ENCODE assay signal across 9 mouse cellular contexts in the genomic region with DNA sequence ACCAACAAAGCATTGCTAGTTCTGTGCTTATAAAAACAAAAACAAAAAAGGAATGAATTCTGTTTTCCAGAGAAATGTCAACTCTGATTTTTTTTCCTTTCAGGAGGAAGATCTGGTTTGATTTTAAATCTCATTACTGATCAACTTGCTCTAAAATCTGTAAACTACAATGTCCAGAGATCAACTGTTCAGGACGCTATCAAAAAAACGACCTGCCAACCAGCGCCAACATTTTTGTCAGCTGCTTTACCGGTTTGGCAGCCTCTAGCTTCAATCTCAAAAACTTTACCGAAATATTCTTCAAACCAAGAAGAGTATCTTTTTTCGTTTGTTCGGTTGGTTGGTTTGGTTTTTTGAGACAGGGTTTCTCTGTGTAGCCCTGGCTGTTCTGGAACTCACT. TPM values are rescaled to one million over a fixed set of nuclear protein-coding genes. Genes with fewer than 3 reads are reported as not detected.
DNase-seq lines count a peak whose midpoint lies in the region; ATAC-seq and TF ChIP-seq lines count a peak whose summit lies in the region.
"Had no signal": no experiment of that assay in that cellular context is flagged by ENCODE, and none has a peak within 500 bp of the region (broad histone marks: within the 10 kb centered on the region; RNA-seq: fewer than 3 reads in every experiment).

No protein-coding gene starts in this region.

- intact Hi-C loops in left cerebral cortex, postnatal 14 days (cut with DNase I) = no loop called here

- no peak for DNase-seq in heart, adult 18-20 months
- DNase-seq in CH12.LX (ENCODE audit: extremely low read depth) = no peak
- DNase-seq in liver, embryonic 14.5 days (ENCODE audit: low read depth in 3 of 3, low spot score in 3 of 3) = no peak
- DNase-seq in left cerebral cortex, postnatal 14 days (ENCODE audit: low spot score in 2 of 2) = no peak
- DNase-seq in urinary bladder, postnatal 25 days (ENCODE audit: low spot score) = no peak
- DNase-seq in frontal cortex, adult 2 months (ENCODE audit: extremely low spot score in 1 of 2, low spot score in 1 of 2) = no peak

- no peak for TF ChIP-seq POLR2A in CH12.LX (IDR thresholded peaks at IDR 0.05; ENCODE audit: low read depth, low read length)

- ATAC-seq in heart, embryonic 15.5 days (replicated peaks; ENCODE audit: insufficient number of reproducible peaks, insufficient read depth, low FRiP score, low read depth) = no peak
- no peak for ATAC-seq in forebrain, embryonic 12.5 days (ENCODE audit: low FRiP score)
- no peak for ATAC-seq in liver, embryonic 14.5 days (ENCODE audit: insufficient read depth)

- dilution Hi-C loops in CH12.LX (cut with MboI; ENCODE audit: extremely low pct_ligation_motif_present, extremely low pct_unique_long_range_greater_than_20kb, low sequenced_read_pairs) = no loop called here

- H3K36me3 ChIP-seq in heart, embryonic 15.5 days = no peaks in the 10 kb centered on the region
- peaks cover 0 to 3% of the 10 kb centered on the region in 2 experiments for H3K36me3 ChIP-seq in CH12.LX (replicated peaks in 1 of 2; ENCODE audit: control insufficient read depth in 1 of 2, insufficient read depth in 1 of 2, low read length in 1 of 2)
- H3K36me3 ChIP-seq in forebrain, embryonic 12.5 days (replicated peaks) = no peaks in the 10 kb centered on the region
- peaks cover 2% of the 10 kb centered on the region; the same call in 1 of the 2 replicates for H3K36me3 ChIP-seq in liver, embryonic 14.5 days (replicated peaks; ENCODE audit: control insufficient read depth, insufficient read depth, low read depth)

- no peak for TF ChIP-seq CTCF in CH12.LX (conservative IDR thresholded peaks at IDR 0.05 in 1 of 2, IDR thresholded peaks at IDR 0.05 in 1 of 2; ENCODE audit: low read depth in 2 of 2, low read length in 2 of 2)
- TF ChIP-seq CTCF in liver, embryonic 14.5 days (IDR thresholded peaks at IDR 0.05; ENCODE audit: low read depth) = no peak

- H3K27me3 ChIP-seq in heart, embryonic 15.5 days = no peaks in the 10 kb centered on the region
- no peaks in the 10 kb centered on the region for H3K27me3 ChIP-seq in CH12.LX (replicated peaks)
- peaks cover 3% of the 10 kb centered on the region; the same call in 1 of the 2 replicates for H3K27me3 ChIP-seq in forebrain, embryonic 12.5 days
- H3K27me3 ChIP-seq in liver, embryonic 14.5 days (ENCODE audit: control insufficient read depth, insufficient read depth, low read length) = no peaks in the 10 kb centered on the region

- TF ChIP-seq EP300 in CH12.LX (IDR thresholded peaks at IDR 0.05; ENCODE audit: low read length) = no peak
- no peak for TF ChIP-seq EP300 in liver, embryonic 14.5 days (IDR thresholded peaks at IDR 0.05; ENCODE audit: low read depth)

- peaks cover 67% of the 10 kb centered on the region for H3K79me2 ChIP-seq in CH12.LX (replicated peaks; ENCODE audit: control insufficient read depth, extremely low read depth, insufficient read depth, poor library complexity, severe bottlenecking)

- no peak for TF ChIP-seq RAD21 in CH12.LX (IDR thresholded peaks at IDR 0.05; ENCODE audit: low read depth, low read length)

- WGBS in heart, embryonic 15.5 days = 75% methylated on average over 7 of the region's 7 CpGs
- 84% methylated on average over 7 of the region's 7 CpGs for WGBS in forebrain, embryonic 12.5 days
- WGBS in liver, embryonic 14.5 days (ENCODE audit: insufficient replicate concordance) = 66% methylated on average over 7 of the region's 7 CpGs

- peaks cover 31% of the 10 kb centered on the region for H3K4me1 ChIP-seq in heart, embryonic 15.5 days (replicated peaks)
- H3K4me1 ChIP-seq in CH12.LX (ENCODE audit: control insufficient read depth in 1 of 2, insufficient read depth in 2 of 2) = peaks cover 11 to 66% of the 10 kb centered on the region in 2 experiments; a peak in 3 of 4 replicates
- H3K4me1 ChIP-seq in forebrain, embryonic 12.5 days = peaks cover 21% of the 10 kb centered on the region
- peaks cover 48 to 53% of the 10 kb centered on the region in 2 experiments for H3K4me1 ChIP-seq in liver, embryonic 14.5 days (replicated peaks; ENCODE audit: control insufficient read depth in 2 of 2, insufficient read depth in 2 of 2, low read length in 1 of 2)

- H3K4me3 ChIP-seq in heart, embryonic 15.5 days = peak overlapping the region; percentile 95
- peak overlapping the region; percentile 89 to 98 (median 93) for H3K4me3 ChIP-seq in CH12.LX (replicated peaks in 1 of 3; ENCODE audit: low read depth in 2 of 3, low read length in 2 of 3, poor library complexity in 1 of 3)
- H3K4me3 ChIP-seq in forebrain, embryonic 12.5 days (replicated peaks) = no peak overlapping the region
- peak overlapping the region; percentile 82 to 90 for H3K4me3 ChIP-seq in liver, embryonic 14.5 days (ENCODE audit: insufficient read depth in 1 of 2, low read depth in 2 of 2, low read length in 2 of 2)

- H3K27ac ChIP-seq in heart, embryonic 15.5 days = peak overlapping the region; percentile 93; the same call in 1 of the 2 replicates
- peak overlapping the region; percentile 52; the same call in 1 of the 2 replicates for H3K27ac ChIP-seq in CH12.LX (ENCODE audit: insufficient read depth, low read depth)
- no peak overlapping the region for H3K27ac ChIP-seq in forebrain, embryonic 12.5 days
- H3K27ac ChIP-seq in liver, embryonic 14.5 days = peak overlapping the region; percentile 95

- H3K4me2 ChIP-seq in heart, embryonic 15.5 days = peak overlapping the region; percentile 73
- H3K4me2 ChIP-seq in CH12.LX (ENCODE audit: insufficient read depth, low read depth, poor library complexity, severe bottlenecking) = peak overlapping the region; percentile 82
- H3K4me2 ChIP-seq in forebrain, embryonic 12.5 days = peak overlapping the region; percentile 91; the same call in 1 of the 2 replicates
- H3K4me2 ChIP-seq in liver, embryonic 14.5 days (ENCODE audit: low read depth) = peak overlapping the region; percentile 89

- in situ Hi-C loops in CH12.LX (cut with MboI; ENCODE audit: low pct_ligation_motif_present, low pct_unique_long_range_greater_than_20kb, low sequenced_read_pairs) = loop anchor here (5.0 kb wide), 1 partner anchor 37 kb away; no protein-coding TSS in a partner anchor

- H3K9me3 ChIP-seq in heart, embryonic 15.5 days (replicated peaks) = no peaks in the 10 kb centered on the region
- H3K9me3 ChIP-seq in CH12.LX (replicated peaks; ENCODE audit: low read length) = no peaks in the 10 kb centered on the region
- H3K9me3 ChIP-seq in forebrain, embryonic 12.5 days = no peaks in the 10 kb centered on the region
- no peaks in the 10 kb centered on the region for H3K9me3 ChIP-seq in liver, embryonic 14.5 days (ENCODE audit: control insufficient read depth, low read length)

- H3K9ac ChIP-seq in heart, embryonic 15.5 days = no peak overlapping the region
- H3K9ac ChIP-seq in CH12.LX (ENCODE audit: insufficient read depth, low read depth) = peak overlapping the region; percentile 83
- no peak overlapping the region for H3K9ac ChIP-seq in forebrain, embryonic 12.5 days
- H3K9ac ChIP-seq in liver, embryonic 14.5 days (replicated peaks) = peak overlapping the region; percentile 96

RNA-seq across cellular contexts. Expression of gene Hipk1, which starts 2.3 kb away (rescaled TPM):
- polyA plus RNA-seq in heart, embryonic 15.5 days (2015; fragmentation: Nextera tagmentation; extraction: Ambion mirVana) = 8.9 and 10.6 TPM in 2 replicates
- 100 to 1,000 TPM in 1 of 2 experiments, 10 to 100 TPM in 1; 87.7 to 124 TPM for total RNA-seq in heart, adult 18-20 months (2021)
- total RNA-seq in CH12.LX (2012; rRNA removed) (32.7 and 36.5 TPM in 2 replicates), CH12.LX (2014; rRNA removed) (25.1 and 26.2 TPM in 2 replicates)
- polyA plus RNA-seq in CH12.LX (2012; ENCODE audit: insufficient read length, low read depth) = 31.1 and 35.9 TPM in 2 replicates
- 18.2 and 18.5 TPM in 2 replicates for polyA plus RNA-seq in forebrain, embryonic 12.5 days (2016; fragmentation: Nextera tagmentation; extraction: Ambion mirVana)
- 22.4 and 22.7 TPM in 2 replicates for polyA plus RNA-seq in liver, embryonic 14.5 days (2012; rRNA removed)
- polyA plus RNA-seq in liver, embryonic 14.5 days (2014; fragmentation: Nextera tagmentation; extraction: Ambion mirVana) = 17.1 and 18.9 TPM in 2 replicates
- 10 to 100 TPM; 77.1 to 88.6 TPM for total RNA-seq in left cerebral cortex, postnatal 14 days (2021)
- 43.6 and 48.6 TPM in 2 replicates for polyA plus RNA-seq in frontal cortex, adult 2 months (2012; rRNA removed)

RNA-seq across cellular contexts. Expression of gene Dclre1b, which starts 20.1 kb away (rescaled TPM):
- 14.4 and 20.5 TPM in 2 replicates for polyA plus RNA-seq in heart, embryonic 15.5 days (2015; fragmentation: Nextera tagmentation; extraction: Ambion mirVana)
- 10 to 100 TPM in 1 of 2 experiments, 1 to 10 TPM in 1; 7.7 to 10.8 TPM for total RNA-seq in heart, adult 18-20 months (2021)
- total RNA-seq in CH12.LX (2012; rRNA removed) (16.7 and 18.5 TPM in 2 replicates), CH12.LX (2014; rRNA removed) (9.1 and 10.2 TPM in 2 replicates)
- 32.2 and 32.5 TPM in 2 replicates for polyA plus RNA-seq in CH12.LX (2012; ENCODE audit: insufficient read length, low read depth)
- 29.7 and 32.4 TPM in 2 replicates for polyA plus RNA-seq in forebrain, embryonic 12.5 days (2016; fragmentation: Nextera tagmentation; extraction: Ambion mirVana)
- polyA plus RNA-seq in liver, embryonic 14.5 days (2012; rRNA removed) = 9.7 and 11.5 TPM in 2 replicates
- polyA plus RNA-seq in liver, embryonic 14.5 days (2014; fragmentation: Nextera tagmentation; extraction: Ambion mirVana) = 24.9 and 27.4 TPM in 2 replicates
- total RNA-seq in left cerebral cortex, postnatal 14 days (2021) = 1 to 10 TPM; 5.5 to 7.2 TPM
- polyA plus RNA-seq in frontal cortex, adult 2 months (2012; rRNA removed) = 5.0 and 6.3 TPM in 2 replicates

RNA-seq across cellular contexts. Expression of gene Ap4b1, which starts 20.2 kb away (rescaled TPM):
- polyA plus RNA-seq in heart, embryonic 15.5 days (2015; fragmentation: Nextera tagmentation; extraction: Ambion mirVana) = 13.6 and 19.0 TPM in 2 replicates
- total RNA-seq in heart, adult 18-20 months (2021) = 10 to 100 TPM; 15.2 to 16.1 TPM
- total RNA-seq in CH12.LX (2012; rRNA removed) (19.8 and 20.1 TPM in 2 replicates), CH12.LX (2014; rRNA removed) (31.6 and 31.9 TPM in 2 replicates)
- polyA plus RNA-seq in CH12.LX (2012; ENCODE audit: insufficient read length, low read depth) = 22.6 and 23.1 TPM in 2 replicates
- polyA plus RNA-seq in forebrain, embryonic 12.5 days (2016; fragmentation: Nextera tagmentation; extraction: Ambion mirVana) = 23.7 and 23.9 TPM in 2 replicates
- polyA plus RNA-seq in liver, embryonic 14.5 days (2012; rRNA removed) = 11.0 and 11.4 TPM in 2 replicates
- polyA plus RNA-seq in liver, embryonic 14.5 days (2014; fragmentation: Nextera tagmentation; extraction: Ambion mirVana) = 12.8 and 15.3 TPM in 2 replicates
- 10 to 100 TPM; 12.8 to 13.4 TPM for total RNA-seq in left cerebral cortex, postnatal 14 days (2021)
- 14.7 and 15.7 TPM in 2 replicates for polyA plus RNA-seq in frontal cortex, adult 2 months (2012; rRNA removed)

RNA-seq across cellular contexts. Expression of gene Gm43064, which starts 20.3 kb away (rescaled TPM):
- polyA plus RNA-seq in heart, embryonic 15.5 days (2015; fragmentation: Nextera tagmentation; extraction: Ambion mirVana) = 0.23 TPM in 1 of 2 replicates, not detected in the other
- total RNA-seq in heart, adult 18-20 months (2021) = under 1 TPM in 1 of 2 experiments, not detected in 1; 0.28 TPM
- total RNA-seq in CH12.LX (2012; rRNA removed) (3.1 and 4.3 TPM in 2 replicates), CH12.LX (2014; rRNA removed) (0.91 and 1.6 TPM in 2 replicates)
- polyA plus RNA-seq in CH12.LX (2012; ENCODE audit: insufficient read length, low read depth) = not detected in 2 replicates
- polyA plus RNA-seq in forebrain, embryonic 12.5 days (2016; fragmentation: Nextera tagmentation; extraction: Ambion mirVana) = 0.10 TPM in 1 of 2 replicates, not detected in the other
- polyA plus RNA-seq in liver, embryonic 14.5 days (2012; rRNA removed) = 0.48 and 1.6 TPM in 2 replicates
- polyA plus RNA-seq in liver, embryonic 14.5 days (2014; fragmentation: Nextera tagmentation; extraction: Ambion mirVana) = 0.10 and 0.34 TPM in 2 replicates
- total RNA-seq in left cerebral cortex, postnatal 14 days (2021) = under 1 TPM in 1 of 2 experiments, not detected in 1; 0.62 TPM
- 0.20 TPM in 1 of 2 replicates, not detected in the other for polyA plus RNA-seq in frontal cortex, adult 2 months (2012; rRNA removed)

RNA-seq across cellular contexts. Expression of gene Bcl2l15, which starts 43.3 kb away (rescaled TPM):
- polyA plus RNA-seq in heart, embryonic 15.5 days (2015; fragmentation: Nextera tagmentation; extraction: Ambion mirVana) = 0.26 and 0.46 TPM in 2 replicates
- not detected for total RNA-seq in heart, adult 18-20 months (2021)
- total RNA-seq in CH12.LX (2012; rRNA removed) = 12.2 and 19.3 TPM in 2 replicates
- total RNA-seq in CH12.LX (2014; rRNA removed) = 22.4 and 23.0 TPM in 2 replicates
- 24.8 and 24.9 TPM in 2 replicates for polyA plus RNA-seq in CH12.LX (2012; ENCODE audit: insufficient read length, low read depth)
- polyA plus RNA-seq in forebrain, embryonic 12.5 days (2016; fragmentation: Nextera tagmentation; extraction: Ambion mirVana) = 0.28 and 0.42 TPM in 2 replicates
- polyA plus RNA-seq in liver, embryonic 14.5 days (2012; rRNA removed) = 2.0 and 3.2 TPM in 2 replicates
- 1.5 and 1.7 TPM in 2 replicates for polyA plus RNA-seq in liver, embryonic 14.5 days (2014; fragmentation: Nextera tagmentation; extraction: Ambion mirVana)
- under 1 TPM; 0.36 to 0.66 TPM for total RNA-seq in left cerebral cortex, postnatal 14 days (2021)
- polyA plus RNA-seq in frontal cortex, adult 2 months (2012; rRNA removed) = 2.6 and 2.8 TPM in 2 replicates
- polyA plus RNA-seq: neural tube, embryonic 11.5 days had no signal

Comparison
In these comparisons a context has a peak if more than half of its experiments do, and no peak if none do; other contexts are left out.
1. H3K9ac ChIP-seq: peak in CH12.LX (single experiment) and liver, embryonic 14.5 days (single experiment); none in heart, embryonic 15.5 days (single experiment) and forebrain, embryonic 12.5 days (single experiment).
2. Peak in every context shown above with its lines, with median percentiles within 50 percentile points of each other: H3K4me2 ChIP-seq.